Comparison of ENCODE assay signal across 25 mouse cellular contexts in genomic region chr3:28718521-28718920, GRCm38 (mm10). TPM values are rescaled to one million over a fixed set of nuclear protein-coding genes. Genes with fewer than 3 reads are reported as not detected.
DNase-seq lines count a peak whose midpoint lies in the region; ATAC-seq and TF ChIP-seq lines count a peak whose summit lies in the region.
"Had no signal": no experiment of that assay in that cellular context is flagged by ENCODE, and none has a peak within 500 bp of the region (broad histone marks: within the 10 kb centered on the region; RNA-seq: fewer than 3 reads in every experiment).

No protein-coding gene starts in this region.

- H3K9ac ChIP-seq in midbrain, embryonic 11.5 days (ENCODE audit: low read length), result no peak overlapping the region
- H3K9ac ChIP-seq in midbrain, embryonic 13.5 days (replicated peaks), result no peak overlapping the region
- H3K9ac ChIP-seq: embryonic facial prominence, embryonic 12.5 days; forebrain, embryonic 13.5 days; forebrain, embryonic 15.5 days had no signal

- no peak for TF ChIP-seq POLR2A in kidney, adult 2 months (IDR thresholded peaks at IDR 0.05; ENCODE audit: low read depth, low read length)

- no peak overlapping the region for H3K4me3 ChIP-seq in kidney, adult 2 months (ENCODE audit: insufficient read depth, low read depth, low read length)
- no peak overlapping the region for H3K4me3 ChIP-seq in midbrain, embryonic 11.5 days (ENCODE audit: low read depth, low read length)
- no peak overlapping the region for H3K4me3 ChIP-seq in midbrain, embryonic 13.5 days (replicated peaks)
- H3K4me3 ChIP-seq: embryonic facial prominence, embryonic 10.5 days; embryonic facial prominence, embryonic 12.5 days; forebrain, embryonic 13.5 days; forebrain, embryonic 15.5 days had no signal

- intact Hi-C loops in heart, postnatal 14 days (cut with DNase I), result no loop called here

- ATAC-seq in midbrain, embryonic 11.5 days (ENCODE audit: low FRiP score), result no peak
- no peak for ATAC-seq in midbrain, embryonic 13.5 days
- ATAC-seq: activated CD4-positive, CD25-positive, alpha-beta regulatory T cell, adult 4 months; CD4-positive, CD25-positive, alpha-beta regulatory T cell, adult 4 months; forebrain, embryonic 13.5 days; forebrain, embryonic 15.5 days; Patski had no signal

- DNase-seq in heart, adult 11 months, result peak; percentile 39
- DNase-seq in heart, postnatal 14 days, result no peak
- DNase-seq in kidney, adult 2 months, result peak; percentile 42
- DNase-seq in kidney, adult 8-10 months, result no peak
- peak; percentile 51 for DNase-seq in midbrain, embryonic 11.5 days (ENCODE audit: low spot score, missing footprints)
- DNase-seq: adrenal gland, adult 8-10 months; adrenal gland, postnatal 14 days; adrenal gland, postnatal 36 days; B cell, adult 2 months; cerebellum, adult 11-12 months; cerebellum, adult 2 months; cerebellum, adult 9-10 months; cerebellum, postnatal 10 days; cerebellum, postnatal 25 days had no signal

- no peak overlapping the region for H3K27ac ChIP-seq in kidney, adult 2 months (ENCODE audit: insufficient read depth, low read depth, low read length)
- H3K27ac ChIP-seq in midbrain, embryonic 11.5 days (ENCODE audit: low read depth, low read length), result no peak overlapping the region
- no peak overlapping the region for H3K27ac ChIP-seq in midbrain, embryonic 13.5 days
- H3K27ac ChIP-seq: embryonic facial prominence, embryonic 10.5 days; embryonic facial prominence, embryonic 12.5 days; forebrain, embryonic 13.5 days; forebrain, embryonic 15.5 days had no signal

- H3K9me3 ChIP-seq in midbrain, embryonic 11.5 days (ENCODE audit: control insufficient read depth, low read length), result no peaks in the 10 kb centered on the region
- H3K9me3 ChIP-seq in midbrain, embryonic 13.5 days, result no peaks in the 10 kb centered on the region
- H3K9me3 ChIP-seq: embryonic facial prominence, embryonic 10.5 days; embryonic facial prominence, embryonic 12.5 days; forebrain, embryonic 13.5 days; forebrain, embryonic 15.5 days; G1E had no signal

- H3K27me3 ChIP-seq in kidney, adult 2 months (replicated peaks; ENCODE audit: control insufficient read depth, insufficient read depth, low read length), result no peaks in the 10 kb centered on the region
- H3K27me3 ChIP-seq in midbrain, embryonic 11.5 days (ENCODE audit: control insufficient read depth, insufficient read depth, low read length), result no peaks in the 10 kb centered on the region
- H3K27me3 ChIP-seq in midbrain, embryonic 13.5 days, result no peaks in the 10 kb centered on the region
- H3K27me3 ChIP-seq: CH12.LX; embryonic facial prominence, embryonic 12.5 days; forebrain, embryonic 13.5 days; forebrain, embryonic 15.5 days; Patski had no signal

- no peak for TF ChIP-seq CTCF in kidney, adult 2 months (conservative IDR thresholded peaks at IDR 0.05; ENCODE audit: insufficient read depth, insufficient read length, low read depth, low read length)

- H3K4me1 ChIP-seq in kidney, adult 2 months (ENCODE audit: control insufficient read depth, insufficient read depth, low read length), result peaks cover 14% of the 10 kb centered on the region; the same call in 1 of the 2 replicates
- no peaks in the 10 kb centered on the region for H3K4me1 ChIP-seq in midbrain, embryonic 11.5 days (ENCODE audit: control insufficient read depth, insufficient read depth, low read length)
- H3K4me1 ChIP-seq in midbrain, embryonic 13.5 days (replicated peaks), result no peaks in the 10 kb centered on the region
- H3K4me1 ChIP-seq: embryonic facial prominence, embryonic 10.5 days; embryonic facial prominence, embryonic 12.5 days; forebrain, embryonic 13.5 days; forebrain, embryonic 15.5 days had no signal

- WGBS in kidney, adult 2 months, result 69% methylated on average over 2 of the region's 2 CpGs
- 88% methylated on average over 2 of the region's 2 CpGs for WGBS in midbrain, embryonic 11.5 days
- 85% methylated on average over 2 of the region's 2 CpGs for WGBS in midbrain, embryonic 13.5 days

- no peak overlapping the region for H3K4me2 ChIP-seq in midbrain, embryonic 11.5 days
- H3K4me2 ChIP-seq in midbrain, embryonic 13.5 days (replicated peaks), result no peak overlapping the region
- H3K4me2 ChIP-seq: embryonic facial prominence, embryonic 12.5 days; forebrain, embryonic 13.5 days; forebrain, embryonic 15.5 days had no signal

- peaks cover 2% of the 10 kb centered on the region; the same call in 1 of the 2 replicates for H3K36me3 ChIP-seq in kidney, adult 2 months (ENCODE audit: control insufficient read depth, insufficient read depth, low read length)
- H3K36me3 ChIP-seq in midbrain, embryonic 11.5 days (ENCODE audit: control insufficient read depth, insufficient read depth, low read length), result no peaks in the 10 kb centered on the region
- H3K36me3 ChIP-seq in midbrain, embryonic 13.5 days, result no peaks in the 10 kb centered on the region
- H3K36me3 ChIP-seq: embryonic facial prominence, embryonic 10.5 days; embryonic facial prominence, embryonic 12.5 days; forebrain, embryonic 15.5 days had no signal

RNA-seq across cellular contexts. Expression of gene Slc2a2, which starts 20.8 kb away (rescaled TPM):
- under 1 TPM in 1 of 2 experiments, not detected in 1; 0.07 TPM for total RNA-seq in heart, postnatal 14 days (2021)
- 114 and 127 TPM in 2 replicates for polyA plus RNA-seq in kidney, adult 2 months (2012; rRNA removed)
- polyA plus RNA-seq in midbrain, embryonic 11.5 days (2014; fragmentation: Nextera tagmentation; extraction: Ambion mirVana), result not detected in 2 replicates
- polyA plus RNA-seq in midbrain, embryonic 13.5 days (2015; fragmentation: Nextera tagmentation; extraction: Ambion mirVana), result not detected in 2 replicates
- total RNA-seq: adrenal gland, postnatal 36 days; CH12.LX had no signal
- polyA plus RNA-seq: CD4-positive, CD25-positive, alpha-beta regulatory T cell, adult 4 months; embryonic facial prominence, embryonic 14.5 days had no signal

Comparison
In these comparisons a context has a peak if more than half of its experiments do, and no peak if none do; other contexts are left out.
1. DNase-seq: peak in heart, adult 11 months (single experiment), kidney, adult 2 months (single experiment) and midbrain, embryonic 11.5 days (single experiment); none in heart, postnatal 14 days (0 of 2) and kidney, adult 8-10 months (0 of 2).
2. RNA of gene Slc2a2, which starts 20.8 kb away (polyA plus RNA-seq): 114 to 127 TPM in kidney, adult 2 months; not detected in midbrain, embryonic 11.5 days and not detected in midbrain, embryonic 13.5 days; every median in the first group is over 100 times any median in the second.